Mouse (Mus musculus) brain, adult 10 weeks (tissue): ENCODE data around the gene Kcnk4. TPM values are rescaled to one million over a fixed set of nuclear protein-coding genes. Genes with fewer than 3 reads are reported as not detected.

ENCODE experiments used
- polyA plus RNA-seq: library from polyadenylated mRNA; stranded (reverse); fragments of 350-450 nt; fragmentation: Illumina TruSeq; extraction: RNeasy Lipid Tissue Mini Kit (QIAGEN cat#74804); gene quantifications from one replicate; pipeline ENCODE4 v1.2.3, GENCODE M21; 2015; ENCODE audit warnings: low read depth, low replicate concordance

The Kcnk4 gene
- polyA plus RNA-seq = 27.2 TPM

GRCm38 (mm10) chr19:6934195-6934977 is at the start of gene Kcnk4:
TSS of gene Kcnk4 (minus strand) at chr19:6934515.

GRCm38 (mm10) chr19:6980381-6981093 is 46.2 kb upstream of the Kcnk4 start, which contains the start of gene Fkbp2:
TSS of gene Fkbp2 (minus strand) at chr19:6980501.

GRCm38 (mm10) chr19:6975537-6976521 is 41.5 kb upstream of the Kcnk4 start, which contains the start of gene Plcb3:
TSS of gene Plcb3 (minus strand) at chr19:6976470.

GRCm38 (mm10) chr19:6974211-6975205 is 40.2 kb upstream of the Kcnk4 start, which contains the start of gene Ppp1r14b:
TSS of gene Ppp1r14b (plus strand) at chr19:6974968.

GRCm38 (mm10) chr19:6942249-6942691 is 8.0 kb upstream of the Kcnk4 start, which contains the start of gene Gpr137:
TSS of gene Gpr137 (minus strand) at chr19:6942480.

GRCm38 (mm10) chr19:6941372-6942248 is 7.3 kb upstream of the Kcnk4 start, which contains the start of gene Bad:
TSS of gene Bad (plus strand) at chr19:6941861.

GRCm38 (mm10) chr19:6925307-6925573 is 9.1 kb downstream of the Kcnk4 start, which contains the start of gene Catsperz:
TSS of gene Catsperz (minus strand) at chr19:6925380.

GRCm38 (mm10) chr19:6921647-6922567 is 12.4 kb downstream of the Kcnk4 start, which contains the start of gene Esrra:
TSS of gene Esrra (minus strand) at chr19:6921813.

GRCm38 (mm10) chr19:6909507-6910289 is 24.6 kb downstream of the Kcnk4 start, which contains the start of the genes Trmt112 and Prdx5:
TSS of gene Trmt112 (plus strand) at chr19:6909698.
TSS of gene Prdx5 (minus strand) at chr19:6910106.

Other genes starting within 250 kb of the Kcnk4 start
- gene Rps6ka4, start 93.9 kb downstream of the Kcnk4 start, polyA plus RNA-seq = 30.3 TPM
- 1.2 TPM for gene Ccdc88b, start 76.3 kb downstream of the Kcnk4 start, polyA plus RNA-seq
- gene Trmt112, start 24.8 kb downstream of the Kcnk4 start, polyA plus RNA-seq = 58.7 TPM
- 507 TPM for gene Prdx5, start 24.4 kb downstream of the Kcnk4 start, polyA plus RNA-seq
- gene Esrra, start 12.7 kb downstream of the Kcnk4 start, polyA plus RNA-seq = 63.1 TPM
- gene Catsperz, start 9.1 kb downstream of the Kcnk4 start, polyA plus RNA-seq = 13.3 TPM
- gene Bad, start 7.3 kb upstream of the Kcnk4 start, polyA plus RNA-seq = 76.2 TPM
- 114 TPM for gene Gpr137, start 8.0 kb upstream of the Kcnk4 start, polyA plus RNA-seq
- 51.1 TPM for gene Ppp1r14b, start 40.5 kb upstream of the Kcnk4 start, polyA plus RNA-seq
- gene Plcb3, start 42.0 kb upstream of the Kcnk4 start, polyA plus RNA-seq = 10.9 TPM
- 240 TPM for gene Fkbp2, start 46.0 kb upstream of the Kcnk4 start, polyA plus RNA-seq
- gene Vegfb, start 53.1 kb upstream of the Kcnk4 start, polyA plus RNA-seq = 79.8 TPM
- 27.9 TPM for gene Dnajc4, start 58.1 kb upstream of the Kcnk4 start, polyA plus RNA-seq
- gene Nudt22, start 61.6 kb upstream of the Kcnk4 start, polyA plus RNA-seq = 14.3 TPM
- 21.3 TPM for gene Trpt1, start 61.6 kb upstream of the Kcnk4 start, polyA plus RNA-seq
- gene Fermt3, start 85.0 kb upstream of the Kcnk4 start, polyA plus RNA-seq = 3.8 TPM
- gene Stip1, start 105.5 kb upstream of the Kcnk4 start, polyA plus RNA-seq = 245 TPM
- 16.9 TPM for gene Macrod1, start 122.3 kb upstream of the Kcnk4 start, polyA plus RNA-seq
- 9.3 TPM for gene Flrt1, start 171.2 kb upstream of the Kcnk4 start, polyA plus RNA-seq